Mouse (Mus musculus): ENCODE measurements around the gene Pdlim1. TPM values are rescaled to one million over a fixed set of nuclear protein-coding genes. Genes with fewer than 3 reads are reported as not detected.
"Not testable (repeated sequence)": the region's sequence is repeated elsewhere in the genome, so short reads cannot be mapped to it uniquely, and the experiment has no call there.

The Pdlim1 gene
- polyA plus RNA-seq, 1 experiment from 2014 or later: 38.4 TPM

GRCm38 (mm10) chr19:40231825-40232541, 39.7 kb downstream of the Pdlim1 start:
- Histone ChIP-seq H3K9ac (no peak overlapping the region), H3K4me1 (no peaks in the 10 kb centered on the region), H3K36me3 (no peaks in the 10 kb centered on the region), H3K27me3 (no peaks in the 10 kb centered on the region), H3K9me3 (replicated peaks) (no peaks in the 10 kb centered on the region), H3K4me3 (replicated peaks) (no peak overlapping the region), H3K27ac (no peak overlapping the region), H3K4me2 (no peak overlapping the region)
- no peak for ATAC-seq (replicated peaks; ENCODE audit: low FRiP score)
- 70% methylated on average over 7 of the region's 7 CpGs for WGBS

DNA sequence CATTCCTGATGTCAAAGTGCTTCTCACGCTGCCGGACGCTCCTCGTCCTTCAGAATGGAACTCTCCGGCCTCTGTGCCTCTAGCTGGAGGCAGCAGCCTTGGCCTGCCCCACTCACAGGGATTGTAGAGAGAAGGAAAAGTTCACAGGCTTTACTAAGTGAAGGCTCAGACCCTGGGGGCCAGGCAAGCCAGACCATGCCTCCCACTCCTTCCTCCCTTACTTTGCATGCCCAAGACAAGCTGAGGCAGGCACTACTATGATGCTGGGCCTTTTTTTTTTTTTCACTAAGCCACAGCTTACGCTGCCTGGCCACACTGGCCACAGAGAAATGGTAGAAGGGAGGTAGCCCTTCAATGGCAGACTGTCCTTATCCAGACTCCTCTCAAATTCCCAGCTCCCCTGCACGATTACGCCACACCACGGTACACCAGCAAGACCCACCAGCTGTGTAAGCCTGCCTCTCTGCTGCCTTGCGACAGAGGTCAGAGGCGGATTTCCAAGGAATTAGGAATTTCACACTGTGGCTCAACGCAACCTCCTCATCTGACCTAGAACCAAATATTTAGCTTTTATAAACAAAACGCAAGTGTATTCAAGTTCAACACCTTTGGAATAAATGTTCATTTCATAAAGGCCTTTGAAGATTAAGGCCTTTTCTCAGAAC, 40.4 kb downstream of the Pdlim1 start:
- no peak for ATAC-seq (replicated peaks; ENCODE audit: low FRiP score)
- no peaks in the 10 kb centered on the region for H3K4me1 ChIP-seq
- no peaks in the 10 kb centered on the region for H3K9me3 ChIP-seq (replicated peaks)
- no peak overlapping the region for H3K9ac ChIP-seq
- no peaks in the 10 kb centered on the region for H3K36me3 ChIP-seq
- H3K27me3 ChIP-seq: no peaks in the 10 kb centered on the region
- WGBS: 79% methylated on average over 13 of the region's 13 CpGs
- no peak overlapping the region for H3K27ac ChIP-seq
- H3K4me3 ChIP-seq (replicated peaks): no peak overlapping the region
- H3K4me2 ChIP-seq: no peak overlapping the region

- H3K27me3 ChIP-seq: no peaks in the 10 kb centered on the region
- H3K36me3 ChIP-seq: no peaks in the 10 kb centered on the region
- H3K9me3 ChIP-seq (replicated peaks): no peaks in the 10 kb centered on the region
- no peak overlapping the region for H3K27ac ChIP-seq
- 89% methylated on average over 12 of the region's 12 CpGs for WGBS
- no peak overlapping the region for H3K9ac ChIP-seq
- no peak overlapping the region for H3K4me3 ChIP-seq (replicated peaks)
- no peaks in the 10 kb centered on the region for H3K4me1 ChIP-seq
- no peak overlapping the region for H3K4me2 ChIP-seq
- no peak for ATAC-seq (replicated peaks; ENCODE audit: low FRiP score)
Measured at GRCm38 (mm10) chr19:40226516-40227151, 45.0 kb downstream of the Pdlim1 start.

DNA sequence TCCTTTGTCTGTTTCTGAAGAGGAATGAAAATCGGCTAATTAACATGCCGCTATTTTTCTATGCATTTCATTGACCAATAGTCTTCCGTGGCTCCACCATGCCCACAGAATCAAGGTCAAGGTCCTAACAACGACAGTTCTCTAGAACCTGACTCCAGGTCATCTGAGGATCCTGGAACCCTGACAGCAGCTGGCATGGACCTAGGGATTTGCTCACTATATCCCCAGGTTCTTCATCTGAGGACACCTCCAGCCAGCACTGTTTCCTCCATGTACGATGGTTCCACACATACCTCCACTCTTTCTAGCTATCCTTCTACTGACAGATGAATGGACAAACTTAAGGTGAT, 45.9 kb downstream of the Pdlim1 start:
- H3K27me3 ChIP-seq: no peaks in the 10 kb centered on the region
- H3K27ac ChIP-seq: no peak overlapping the region
- no peak overlapping the region for H3K4me3 ChIP-seq (replicated peaks)
- no peaks in the 10 kb centered on the region for H3K4me1 ChIP-seq
- no peaks in the 10 kb centered on the region for H3K9me3 ChIP-seq (replicated peaks)
- H3K36me3 ChIP-seq: no peaks in the 10 kb centered on the region
- no peak overlapping the region for H3K4me2 ChIP-seq
- no peak overlapping the region for H3K9ac ChIP-seq
- no peak for ATAC-seq (replicated peaks; ENCODE audit: low FRiP score)
- WGBS: 68% methylated on average over 5 of the region's 5 CpGs

DNA sequence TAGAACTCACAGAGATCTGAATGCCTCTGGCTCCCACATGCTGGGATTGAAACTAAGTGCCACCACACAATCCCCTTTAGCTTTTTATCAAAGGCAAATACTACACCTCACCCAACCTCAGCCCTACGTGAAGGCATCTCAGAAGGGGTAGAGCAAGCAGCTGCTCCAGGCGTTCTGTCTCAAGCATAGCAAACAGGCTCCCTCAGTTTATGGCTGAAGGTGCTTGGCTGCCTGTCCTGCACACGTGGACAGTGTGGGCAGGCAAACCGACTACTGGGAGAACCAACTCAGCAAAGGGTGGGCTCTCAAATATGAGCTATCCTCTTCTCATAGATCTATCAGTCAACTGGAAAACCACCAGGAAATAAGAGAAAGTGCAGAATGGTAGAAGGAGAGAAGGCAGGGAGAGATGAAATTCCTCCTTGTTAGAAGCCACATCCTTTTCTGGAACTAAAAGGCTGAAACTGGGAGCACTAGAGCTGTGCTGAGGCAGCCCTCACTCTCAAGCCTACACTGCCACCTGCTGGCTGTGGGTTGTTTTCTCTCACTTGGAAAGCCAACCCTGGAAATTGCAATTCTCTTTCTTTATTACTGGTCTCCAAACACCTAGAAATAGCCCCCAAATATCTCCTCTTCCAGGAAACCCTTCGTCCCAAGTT, 46.4 kb downstream of the Pdlim1 start:
- Histone ChIP-seq H3K9me3 (replicated peaks) (no peaks in the 10 kb centered on the region), H3K4me2 (no peak overlapping the region), H3K27me3 (no peaks in the 10 kb centered on the region), H3K9ac (no peak overlapping the region), H3K36me3 (no peaks in the 10 kb centered on the region), H3K27ac (no peak overlapping the region), H3K4me3 (replicated peaks) (no peak overlapping the region), H3K4me1 (no peaks in the 10 kb centered on the region)
- ATAC-seq (replicated peaks; ENCODE audit: low FRiP score): 0 out of 2 replicates have a peak, but pooled peaks have one; percentile 52
- 69% methylated on average over 5 of the region's 5 CpGs for WGBS

DNA sequence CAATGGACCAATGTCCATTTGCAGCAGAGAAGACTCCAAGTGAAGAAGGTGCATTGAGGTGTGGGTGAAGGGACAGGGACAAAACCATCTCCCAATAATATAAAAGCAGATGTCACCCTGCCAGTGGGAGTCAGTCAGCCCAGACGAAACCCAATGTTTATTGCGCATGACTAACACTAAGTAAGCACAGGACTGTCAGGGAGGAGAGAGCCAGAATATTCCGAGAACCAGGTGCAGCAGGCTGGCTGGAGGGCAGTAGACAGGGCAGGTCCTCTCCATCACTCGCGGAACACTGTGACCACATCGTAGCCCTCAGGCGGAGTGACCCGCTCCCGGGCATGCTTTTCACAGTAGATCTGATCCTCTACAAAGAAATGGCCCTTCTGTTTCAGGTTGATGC, 49.3 kb downstream of the Pdlim1 start:
- H3K36me3 ChIP-seq; H3K9ac ChIP-seq; H3K27me3 ChIP-seq; H3K4me1 ChIP-seq; H3K4me2 ChIP-seq; H3K27ac ChIP-seq; H3K4me3 ChIP-seq (replicated peaks); ATAC-seq (replicated peaks; ENCODE audit: low FRiP score); H3K9me3 ChIP-seq (replicated peaks): not testable (repeated sequence)
- WGBS: 77% methylated on average over 9 of the region's 9 CpGs

- WGBS: 76% methylated on average over 5 of the region's 5 CpGs
- no peak for ATAC-seq (replicated peaks; ENCODE audit: low FRiP score)
- Histone ChIP-seq H3K36me3 (no peaks in the 10 kb centered on the region), H3K4me2 (no peak overlapping the region), H3K9me3 (replicated peaks) (no peaks in the 10 kb centered on the region), H3K27ac (no peak overlapping the region), H3K4me1 (no peaks in the 10 kb centered on the region), H3K27me3 (no peaks in the 10 kb centered on the region), H3K4me3 (replicated peaks) (no peak overlapping the region), H3K9ac (no peak overlapping the region)
Measured at GRCm38 (mm10) chr19:40220878-40221277, 50.8 kb downstream of the Pdlim1 start.

GRCm38 (mm10) chr19:40202947-40203346, 68.7 kb downstream of the Pdlim1 start:
- H3K9ac ChIP-seq; H3K4me1 ChIP-seq; H3K27me3 ChIP-seq; H3K4me3 ChIP-seq (replicated peaks); H3K9me3 ChIP-seq (replicated peaks); H3K36me3 ChIP-seq; H3K4me2 ChIP-seq; H3K27ac ChIP-seq; ATAC-seq (replicated peaks; ENCODE audit: low FRiP score): not testable (repeated sequence)
- 74% methylated on average over 4 of the region's 4 CpGs for WGBS

DNA sequence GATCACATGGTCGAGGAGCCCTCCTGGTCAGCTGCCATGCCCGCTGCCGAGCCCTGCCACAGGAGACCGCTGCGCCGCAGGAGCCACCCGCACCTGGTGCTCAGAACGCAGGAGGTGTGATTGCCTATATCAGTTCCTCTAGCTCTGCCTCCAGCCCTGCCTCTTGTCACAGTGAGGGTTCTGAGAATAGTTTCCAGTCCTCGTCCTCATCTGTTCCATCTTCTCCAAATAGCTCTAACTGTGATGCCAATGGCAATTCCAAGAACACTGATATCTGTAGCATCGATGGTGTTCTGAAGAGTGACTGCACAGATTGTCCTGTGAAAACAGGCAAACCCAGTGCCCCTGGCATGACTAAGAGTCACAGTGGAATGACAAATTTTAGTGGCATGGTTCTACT, 81.0 kb downstream of the Pdlim1 start:
- no peak overlapping the region for H3K4me3 ChIP-seq (replicated peaks)
- no peak for ATAC-seq (replicated peaks; ENCODE audit: low FRiP score)
- no peaks in the 10 kb centered on the region for H3K36me3 ChIP-seq
- 92% methylated on average over 10 of the region's 10 CpGs for WGBS
- H3K4me1 ChIP-seq: no peaks in the 10 kb centered on the region
- H3K9ac ChIP-seq: no peak overlapping the region
- no peaks in the 10 kb centered on the region for H3K27me3 ChIP-seq
- H3K4me2 ChIP-seq: no peak overlapping the region
- H3K27ac ChIP-seq: no peak overlapping the region
- no peaks in the 10 kb centered on the region for H3K9me3 ChIP-seq (replicated peaks)

- Histone ChIP-seq H3K27ac (no peak within 1 kb of the TSS), H3K36me3 (no peaks in the 10 kb centered on the region), H3K27me3 (no peaks in the 10 kb centered on the region), H3K9me3 (replicated peaks) (no peaks in the 10 kb centered on the region), H3K4me1 (no peaks in the 10 kb centered on the region), H3K4me2 (no peak within 1 kb of the TSS), H3K9ac (no peak within 1 kb of the TSS), H3K4me3 (replicated peaks) (no peak within 1 kb of the TSS)
- WGBS: 76% methylated on average over 5 of the region's 5 CpGs
- no peak for ATAC-seq (replicated peaks; ENCODE audit: low FRiP score)
Measured at GRCm38 (mm10) chr19:40187160-40187559, 84.5 kb downstream of the Pdlim1 start, which contains the start of gene Cyp2c70. Cyp2c70 (minus strand) TSS chr19:40187333.

GRCm38 (mm10) chr19:40183600-40183999, 88.0 kb downstream of the Pdlim1 start:
- WGBS: 95% methylated on average over 5 of the region's 5 CpGs
- ATAC-seq (replicated peaks; ENCODE audit: low FRiP score): no peak

DNA sequence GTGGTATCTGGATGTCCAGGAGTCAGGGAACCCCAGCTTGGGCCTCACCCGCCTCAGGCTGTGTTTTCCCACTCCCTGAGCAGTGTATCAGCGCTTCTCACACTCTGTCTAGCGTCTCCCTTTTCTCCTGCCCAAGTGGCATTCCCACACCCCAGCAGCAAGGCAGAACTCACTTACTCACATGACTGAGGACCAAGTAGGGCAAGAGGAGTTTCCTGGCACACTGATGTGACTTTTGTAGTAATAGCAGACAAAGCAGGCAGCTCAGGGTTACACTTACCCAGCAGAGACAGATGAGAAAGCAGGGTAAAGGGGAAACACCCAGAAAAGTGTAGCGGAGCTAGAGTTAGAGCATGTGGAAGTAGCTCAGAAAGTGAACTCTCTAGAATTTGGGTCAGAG, 93.3 kb downstream of the Pdlim1 start:
- no peak overlapping the region for H3K4me2 ChIP-seq
- H3K4me3 ChIP-seq (replicated peaks): no peak overlapping the region
- WGBS: 68% methylated on average over 4 of the region's 4 CpGs
- H3K27ac ChIP-seq: no peak overlapping the region
- no peak for ATAC-seq (replicated peaks; ENCODE audit: low FRiP score)
- H3K36me3 ChIP-seq: no peaks in the 10 kb centered on the region
- no peaks in the 10 kb centered on the region for H3K9me3 ChIP-seq (replicated peaks)
- H3K9ac ChIP-seq: no peak overlapping the region
- H3K27me3 ChIP-seq: no peaks in the 10 kb centered on the region
- H3K4me1 ChIP-seq: no peaks in the 10 kb centered on the region

More at GRCm38 (mm10) chr19:40183600-40183999, 88.0 kb downstream of the Pdlim1 start:
- Histone ChIP-seq H3K36me3 (no peaks in the 10 kb centered on the region), H3K27me3 (no peaks in the 10 kb centered on the region), H3K4me2 (no peak overlapping the region), H3K27ac (no peak overlapping the region), H3K9me3 (replicated peaks) (no peaks in the 10 kb centered on the region), H3K4me1 (no peaks in the 10 kb centered on the region), H3K9ac (no peak overlapping the region), H3K4me3 (replicated peaks) (no peak overlapping the region)

All from kidney, embryonic 15.5 days (tissue).